Mouse (Mus musculus) lung, embryonic 16.5 days (tissue): ENCODE data around the gene Zfp948. TPM values are rescaled to one million over a fixed set of nuclear protein-coding genes. Genes with fewer than 3 reads are reported as not detected.

ENCODE experiments used
- ATAC-seq: fragments of 200-750 bp; cut with Nextera tagmentation; 2 replicates; pipeline ENCODE4 v1.8.0; 2017; ENCODE audit warnings: low read depth, mild to moderate bottlenecking, moderate library complexity
- H3K27ac ChIP-seq: fragments of 300-500 bp; sonication (generic); 2 replicates; pipeline ENCODE4 v1.5.1; 2014; ENCODE audit warnings: mild to moderate bottlenecking, control low read depth, low read length
- H3K27me3 ChIP-seq: fragments of 300-500 bp; sonication (generic); 2 replicates; pipeline ENCODE4 v1.6.1; 2014; ENCODE audit warnings: low read depth, low read length, mixed read lengths; ENCODE audit not compliant: control insufficient read depth, insufficient read depth
- H3K36me3 ChIP-seq: fragments of 300-500 bp; sonication (generic); 2 replicates; pipeline ENCODE4 v1.6.1; 2014; ENCODE audit warnings: low read length; ENCODE audit not compliant: control insufficient read depth, insufficient read depth
- H3K4me1 ChIP-seq: fragments of 300-500 bp; sonication (generic); replicated peaks from 2 replicates; pipeline ENCODE4 v1.6.1; 2014; ENCODE audit warnings: low read length, mixed read lengths; ENCODE audit not compliant: control insufficient read depth, insufficient read depth
- H3K4me2 ChIP-seq: fragments of 300-500 bp; sonication (generic); 2 replicates; pipeline ENCODE4 v1.6.1; 2014; ENCODE audit warnings: low read depth, low read length, control low read depth
- H3K4me3 ChIP-seq: fragments of 300-500 bp; sonication (generic); 2 replicates; pipeline ENCODE4 v1.5.1; 2014; ENCODE audit warnings: mild to moderate bottlenecking, low read length, control low read depth
- H3K9ac ChIP-seq: fragments of 300-500 bp; sonication (generic); 2 replicates; pipeline ENCODE4 v1.6.1; 2014; ENCODE audit warnings: low read length, control low read depth
- H3K9me3 ChIP-seq: fragments of 300-500 bp; sonication (generic); 2 replicates; pipeline ENCODE4 v1.6.1; 2016; ENCODE audit warnings: low read length; ENCODE audit not compliant: control insufficient read depth
- WGBS: fragments of 180-500 bp; shearing (Covaris S2); extraction: QIAGEN DNeasy Blood & Tissue Kit; methylation state at CpG from one replicate; pipeline ENCODE4 v1.1.7; 2014; 5-methylcytosine and 5-hydroxymethylcytosine counted together
- polyA plus RNA-seq: library from polyadenylated mRNA; unstranded; fragments of >200 nt; fragmentation: Nextera tagmentation; extraction: Ambion mirVana; gene quantifications from 2 replicates; pipeline ENCODE4 v1.2.1, GENCODE M21; 2015

The Zfp948 gene
- polyA plus RNA-seq, 1 experiment from 2014 or later: 23.7 TPM

- H3K9ac ChIP-seq: peak within 1 kb of the TSS; percentile 67
- H3K4me1 ChIP-seq: peaks cover 8% of the 10 kb centered on the region
- 3% methylated on average over 21 of the region's 21 CpGs for WGBS
- H3K9me3 ChIP-seq: no peaks in the 10 kb centered on the region
- no peaks in the 10 kb centered on the region for H3K27me3 ChIP-seq
- H3K4me2 ChIP-seq: peak within 1 kb of the TSS; percentile 89
- H3K27ac ChIP-seq: peak within 1 kb of the TSS; percentile 62
- ATAC-seq: peak; percentile 77
- no peaks in the 10 kb centered on the region for H3K36me3 ChIP-seq
- H3K4me3 ChIP-seq: peak within 1 kb of the TSS; percentile 64
Measured at GRCm38 (mm10) chr17:21535096-21536001, 31.5 kb upstream of the Zfp948 start, which contains the start of gene Zfp52. TSS of gene Zfp52 (plus strand) at chr17:21535539.

- no peak for ATAC-seq
- H3K27ac ChIP-seq: no peak overlapping the region
- WGBS: 26% methylated on average over 7 of the region's 7 CpGs
- H3K4me2 ChIP-seq: peak overlapping the region; percentile 89
- peak overlapping the region; percentile 67 for H3K9ac ChIP-seq
- no peaks in the 10 kb centered on the region for H3K9me3 ChIP-seq
- no peaks in the 10 kb centered on the region for H3K27me3 ChIP-seq
- H3K36me3 ChIP-seq: no peaks in the 10 kb centered on the region
- peak overlapping the region; percentile 64 for H3K4me3 ChIP-seq
- peaks cover 8% of the 10 kb centered on the region for H3K4me1 ChIP-seq
Measured at GRCm38 (mm10) chr17:21536096-21536495, 30.7 kb upstream of the Zfp948 start.

- peaks cover 8% of the 10 kb centered on the region for H3K4me1 ChIP-seq
- no peak overlapping the region for H3K4me2 ChIP-seq
- H3K4me3 ChIP-seq: no peak overlapping the region
- H3K27ac ChIP-seq: no peak overlapping the region
- H3K9ac ChIP-seq: no peak overlapping the region
- H3K9me3 ChIP-seq: no peaks in the 10 kb centered on the region
- H3K27me3 ChIP-seq: no peaks in the 10 kb centered on the region
- WGBS: 52% methylated on average over 2 of the region's 2 CpGs
- no peaks in the 10 kb centered on the region for H3K36me3 ChIP-seq
- ATAC-seq: no peak
Measured at GRCm38 (mm10) chr17:21536676-21537075, 30.1 kb upstream of the Zfp948 start.

GRCm38 (mm10) chr17:21557831-21558230 lies 9.0 kb upstream of the Zfp948 start:
- no peak overlapping the region for H3K27ac ChIP-seq
- no peaks in the 10 kb centered on the region for H3K4me1 ChIP-seq
- H3K9ac ChIP-seq: no peak overlapping the region
- ATAC-seq: no peak
- no peak overlapping the region for H3K4me2 ChIP-seq
- no peaks in the 10 kb centered on the region for H3K27me3 ChIP-seq
- peaks cover 7% of the 10 kb centered on the region for H3K36me3 ChIP-seq
- H3K4me3 ChIP-seq: no peak overlapping the region
- no peaks in the 10 kb centered on the region for H3K9me3 ChIP-seq
- 77% methylated on average over 2 of the region's 2 CpGs for WGBS

- peak overlapping the region; percentile 95 for H3K27ac ChIP-seq
- H3K4me2 ChIP-seq: peak overlapping the region; percentile 76
- H3K36me3 ChIP-seq: no peaks in the 10 kb centered on the region; the same call in 1 of the 2 replicates
- H3K9me3 ChIP-seq: no peaks in the 10 kb centered on the region
- H3K4me1 ChIP-seq: peaks cover 6% of the 10 kb centered on the region
- ATAC-seq: peak; percentile 74
- H3K27me3 ChIP-seq: no peaks in the 10 kb centered on the region
- WGBS: 1% methylated on average over 5 of the region's 5 CpGs
- H3K9ac ChIP-seq: peak overlapping the region; percentile 85
- H3K4me3 ChIP-seq: peak overlapping the region; percentile 85
Measured at GRCm38 (mm10) chr17:21566220-21566619, 588 bp upstream of the Zfp948 start.

DNA sequence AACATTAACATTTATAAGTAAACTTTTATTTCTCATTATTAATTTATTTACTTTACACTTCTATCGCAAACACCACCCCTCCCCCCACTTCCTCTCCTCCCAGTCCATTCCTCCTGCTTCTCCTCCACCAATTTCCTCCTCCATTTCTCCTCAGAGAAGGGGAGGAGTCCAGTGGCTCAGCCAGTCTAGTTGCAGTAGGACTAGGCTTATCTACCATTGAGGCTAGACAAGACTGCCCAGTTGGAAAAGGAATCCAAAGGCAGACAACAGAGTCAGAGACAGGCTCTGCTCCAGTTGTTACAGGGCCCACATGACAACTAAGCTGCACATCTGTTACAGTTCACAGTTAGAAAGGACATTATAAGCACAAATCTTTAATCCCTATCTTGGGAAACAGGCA lies 888 bp downstream of the Zfp948 start:
- Histone ChIP-seq H3K9me3 (no peaks in the 10 kb centered on the region), H3K27me3 (no peaks in the 10 kb centered on the region), H3K4me1 (peaks cover 6% of the 10 kb centered on the region), H3K36me3 (peaks cover 3% of the 10 kb centered on the region; the same call in 1 of the 2 replicates), H3K4me3 (peak overlapping the region; percentile 47), H3K9ac (peak overlapping the region; percentile 43; the same call in 1 of the 2 replicates), H3K27ac (no peak overlapping the region), H3K4me2 (peak overlapping the region; percentile 76)
- peak; percentile 41 for ATAC-seq
- 21% methylated on average over 1 of the region's 1 CpGs for WGBS

GRCm38 (mm10) chr17:21579080-21579479 lies 12.3 kb downstream of the Zfp948 start:
- Histone ChIP-seq H3K4me3 (no peak overlapping the region), H3K27ac (no peak overlapping the region), H3K4me1 (no peaks in the 10 kb centered on the region), H3K9ac (no peak overlapping the region), H3K4me2 (no peak overlapping the region), H3K9me3 (no peaks in the 10 kb centered on the region), H3K36me3 (peaks cover 20% of the 10 kb centered on the region), H3K27me3 (no peaks in the 10 kb centered on the region)
- WGBS: 70% methylated on average over 1 of the region's 1 CpGs
- ATAC-seq: no peak

DNA sequence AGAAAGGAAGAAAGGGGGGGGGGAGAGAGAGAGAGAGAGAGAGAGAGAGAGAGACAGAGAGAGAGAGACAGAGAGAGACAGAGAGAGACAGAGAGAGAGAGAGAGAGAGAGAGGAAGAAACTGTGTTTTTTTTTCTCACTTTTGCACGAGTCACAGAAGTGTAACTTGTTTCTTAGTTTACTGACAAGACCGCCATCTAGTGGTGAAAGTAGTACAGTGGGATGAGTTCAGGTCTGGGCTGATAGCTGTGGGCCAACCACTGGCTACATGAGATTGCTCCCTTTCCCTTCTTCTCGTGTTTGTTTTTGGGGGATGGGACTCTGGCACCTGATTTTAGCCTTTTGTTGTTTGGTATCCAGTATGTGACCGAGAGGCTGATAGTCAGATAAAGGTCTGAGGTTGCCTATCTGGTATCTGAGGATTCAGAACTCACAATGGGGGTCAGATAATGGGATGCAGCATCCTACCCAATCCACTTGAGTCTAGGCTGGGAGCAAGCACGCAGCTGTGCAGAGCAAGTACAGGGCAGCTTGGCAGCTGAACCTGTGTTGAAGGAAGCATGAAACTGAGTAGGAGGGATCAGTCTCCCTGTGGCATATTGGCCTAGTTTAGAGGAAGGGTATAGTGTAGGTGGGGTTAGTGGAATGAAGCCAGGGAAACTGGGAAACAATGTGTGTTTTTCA lies 12.8 kb downstream of the Zfp948 start:
- Histone ChIP-seq H3K27ac (no peak overlapping the region), H3K4me1 (no peaks in the 10 kb centered on the region), H3K9ac (no peak overlapping the region), H3K4me3 (no peak overlapping the region), H3K27me3 (no peaks in the 10 kb centered on the region), H3K4me2 (no peak overlapping the region), H3K9me3 (no peaks in the 10 kb centered on the region), H3K36me3 (peaks cover 19% of the 10 kb centered on the region)
- peak; percentile 77 for ATAC-seq
- WGBS: 21% methylated on average over 5 of the region's 5 CpGs

DNA sequence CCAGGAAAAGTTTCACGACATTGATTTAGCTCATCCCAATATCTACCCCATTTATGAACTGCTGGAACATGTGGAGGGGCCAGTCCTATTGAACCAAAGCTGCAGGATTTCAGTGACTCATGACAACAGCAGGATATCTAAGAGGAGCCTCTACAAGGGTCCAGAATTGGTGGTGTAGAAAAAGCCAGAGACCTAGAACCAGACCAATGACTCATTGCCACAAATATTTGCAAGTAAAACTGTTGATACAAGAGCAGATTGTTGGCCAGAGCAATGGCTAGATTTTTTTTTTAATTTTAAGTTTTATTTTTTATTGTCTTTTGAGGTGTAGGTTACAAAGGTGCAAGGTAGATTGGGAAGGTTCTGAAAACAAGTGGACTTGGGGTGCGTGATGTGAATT lies 18.7 kb downstream of the Zfp948 start:
- no peak overlapping the region for H3K4me3 ChIP-seq

More for the DNA sequence above, 18.7 kb downstream of the Zfp948 start:
- no peak for ATAC-seq
- Histone ChIP-seq H3K27me3 (no peaks in the 10 kb centered on the region), H3K9ac (no peak overlapping the region), H3K27ac (no peak overlapping the region), H3K4me2 (no peak overlapping the region), H3K9me3 (no peaks in the 10 kb centered on the region; the same call in 1 of the 2 replicates), H3K4me1 (no peaks in the 10 kb centered on the region), H3K36me3 (peaks cover 47% of the 10 kb centered on the region)
- WGBS: 96% methylated on average over 2 of the region's 2 CpGs
